Mouse (Mus musculus) fat pad, adult 2 months (tissue): ENCODE data around the gene Gprc5a.

Experiments used
- DNase-seq: peaks from one replicate; pipeline ENCODE4 v3.0.0-alpha.2; 2011; ENCODE audit warnings: low read depth, low spot score; ENCODE audit errors: extremely low read depth

Gene Gprc5a

GRCm38 (mm10) chr6:135070347-135070746 lies 4.9 kb downstream of the Gprc5a start:
- no peak for DNase-seq

DNA sequence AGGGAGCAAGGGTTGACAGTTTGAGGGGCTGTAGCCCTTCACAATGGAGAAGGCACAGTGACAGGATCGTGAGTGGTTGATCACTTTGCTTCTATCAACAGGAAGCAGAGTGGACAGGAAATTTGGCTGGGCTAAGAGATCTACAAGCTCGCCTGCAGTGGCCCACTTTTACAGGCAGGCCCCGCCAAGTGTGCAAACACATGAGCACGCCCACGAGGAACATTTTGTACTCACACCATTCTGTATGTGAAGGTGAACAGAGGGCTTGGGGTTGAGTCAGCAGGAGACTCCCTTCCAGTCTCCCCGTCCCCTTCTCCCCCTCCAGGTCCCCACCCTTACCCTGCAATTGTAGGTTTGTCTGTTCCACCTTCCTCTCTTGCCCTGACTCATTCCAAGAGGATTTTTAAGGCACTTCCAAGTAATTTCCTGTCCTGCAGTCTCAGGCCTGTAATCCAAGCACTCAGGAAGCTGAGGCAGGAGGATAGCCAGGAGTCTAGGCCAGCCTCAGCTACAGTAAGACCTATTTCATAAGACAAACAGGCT lies 9.0 kb downstream of the Gprc5a start:
- DNase-seq = no peak

DNA sequence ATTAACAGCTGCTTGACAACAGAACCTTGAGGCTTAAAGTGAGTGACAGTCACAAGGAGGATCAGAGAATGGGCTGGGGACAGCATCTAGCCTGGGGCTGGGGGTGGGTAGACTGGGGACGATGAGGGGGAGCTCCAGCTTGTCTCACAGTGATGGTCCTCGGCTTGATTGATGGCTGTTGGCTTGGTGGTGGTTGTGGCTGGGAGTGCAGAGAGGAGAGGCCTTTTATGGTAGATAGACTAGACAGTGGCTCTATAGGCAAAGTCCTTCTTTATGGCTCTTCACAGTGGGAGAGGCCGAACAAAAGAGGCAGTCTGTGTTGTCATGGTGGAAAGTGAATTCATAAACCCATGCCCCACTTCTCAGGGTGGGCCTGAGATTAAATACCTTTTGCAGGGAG lies 10.8 kb downstream of the Gprc5a start:
- DNase-seq = no peak

DNA sequence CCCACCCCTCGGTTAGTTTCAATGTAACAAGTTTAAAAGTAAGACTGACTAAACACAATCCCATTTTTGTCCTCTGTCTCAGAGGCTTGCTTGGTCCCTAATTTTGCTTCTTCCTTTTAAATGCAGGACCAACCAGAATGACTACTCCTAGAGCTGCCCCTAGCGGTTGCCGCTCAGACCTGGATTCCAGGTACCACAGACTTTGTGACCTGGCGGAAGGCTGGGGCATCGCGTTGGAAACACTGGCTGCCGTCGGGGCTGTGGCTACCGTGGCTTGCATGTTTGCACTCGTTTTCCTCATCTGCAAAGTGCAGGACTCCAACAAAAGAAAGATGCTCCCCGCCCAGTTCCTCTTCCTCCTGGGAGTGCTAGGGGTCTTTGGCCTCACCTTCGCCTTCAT lies 13.0 kb downstream of the Gprc5a start:
- DNase-seq = no peak

DNA sequence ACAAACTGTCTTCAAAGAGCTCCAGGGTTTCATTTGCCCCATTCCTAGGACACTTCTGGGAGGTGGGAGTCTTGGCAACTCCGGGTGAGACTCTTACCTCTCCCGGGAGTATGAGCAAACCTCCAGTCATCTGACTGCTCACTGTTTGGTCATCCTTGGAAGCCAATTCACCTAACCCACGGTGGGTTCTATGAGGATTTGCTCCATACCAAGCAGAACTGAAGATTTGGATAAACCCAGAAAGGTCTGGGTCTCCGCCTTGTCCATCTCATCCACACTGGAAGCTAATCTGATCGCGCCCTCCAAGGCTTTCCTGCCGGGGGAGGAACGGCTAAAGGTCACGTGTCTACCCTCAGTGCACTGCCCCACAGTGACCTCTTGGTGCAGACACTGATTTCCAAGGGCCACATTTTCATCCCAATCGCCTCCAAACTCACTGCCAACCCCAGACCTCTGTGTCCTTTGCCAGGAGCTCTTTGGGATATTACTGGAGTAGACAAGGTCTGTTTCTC lies 18.6 kb downstream of the Gprc5a start:
- DNase-seq = no peak

DNA sequence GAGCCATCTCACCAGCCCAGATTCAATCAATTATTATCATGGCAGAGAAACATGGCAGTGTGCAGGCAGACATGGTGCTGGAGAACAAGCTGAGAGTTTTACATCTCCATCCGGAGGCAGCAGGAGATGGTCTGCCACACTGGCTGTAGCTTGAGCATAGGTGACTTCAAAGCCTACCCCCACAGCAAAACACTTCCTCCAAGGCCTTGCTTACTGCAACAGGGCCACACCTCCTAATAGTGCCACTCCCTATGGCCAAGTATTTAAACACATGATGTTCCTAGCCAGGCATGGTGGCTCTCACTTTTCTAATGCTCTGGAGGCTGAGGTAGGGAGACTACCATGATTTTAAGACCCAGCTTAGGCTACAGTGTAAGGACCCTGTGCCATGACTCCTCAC lies 20.3 kb downstream of the Gprc5a start:
- DNase-seq = no peak

DNA sequence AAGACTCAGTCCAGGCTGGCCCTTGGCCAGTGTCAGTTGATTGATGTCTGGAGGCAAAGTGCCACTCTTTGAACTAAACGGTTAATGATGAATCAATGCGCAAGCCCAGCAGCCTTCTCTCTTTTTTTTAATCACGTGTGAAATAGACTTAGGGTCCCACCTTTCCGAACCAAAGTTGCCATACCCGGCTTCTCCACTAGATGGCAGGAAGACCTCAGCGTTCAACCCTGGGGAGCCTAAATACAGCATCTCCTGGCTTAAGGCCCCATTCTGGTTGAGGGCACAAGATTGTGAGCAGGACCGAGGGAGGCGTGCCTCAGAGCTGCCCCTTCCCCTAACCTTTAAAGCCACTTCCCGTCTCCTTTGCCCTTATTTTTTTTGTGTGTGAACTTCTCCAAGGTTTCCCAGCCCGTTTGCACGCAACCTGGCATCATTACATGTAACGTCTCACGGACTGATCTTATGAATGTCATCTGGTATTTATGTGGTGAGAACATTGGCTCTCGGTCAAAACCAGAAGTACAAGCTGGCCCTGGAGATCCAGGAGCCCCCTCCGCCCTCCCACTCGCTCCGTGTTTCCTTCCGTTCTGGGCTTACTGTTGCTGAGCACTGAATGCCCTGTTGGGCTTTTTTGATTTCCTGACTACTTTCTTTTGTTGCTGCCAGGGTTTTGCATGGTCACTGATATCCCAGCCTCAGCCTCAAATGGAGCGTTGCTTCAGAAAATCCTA lies 22.4 kb downstream of the Gprc5a start:
- no peak for DNase-seq

DNA sequence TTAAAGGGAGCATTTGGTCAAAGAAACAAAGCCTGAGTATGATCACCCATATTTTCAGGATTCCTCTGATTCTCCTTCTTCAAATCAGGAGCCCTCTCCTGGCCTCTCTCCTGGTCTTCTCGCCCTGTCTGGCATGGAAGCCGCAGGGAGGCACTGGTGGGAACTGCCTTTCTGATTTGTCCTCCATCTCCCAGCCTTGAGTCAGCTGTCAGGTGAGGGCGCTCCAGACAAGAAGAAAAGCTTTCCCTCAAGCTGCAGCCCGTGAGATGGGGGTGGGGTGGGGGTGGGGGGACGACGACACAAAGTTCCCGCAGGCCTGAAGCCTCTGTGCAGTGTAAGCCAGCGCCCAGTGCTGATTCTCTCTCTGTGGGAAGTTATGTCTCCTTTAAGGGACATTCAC lies 24.3 kb downstream of the Gprc5a start:
- DNase-seq = no peak

DNA sequence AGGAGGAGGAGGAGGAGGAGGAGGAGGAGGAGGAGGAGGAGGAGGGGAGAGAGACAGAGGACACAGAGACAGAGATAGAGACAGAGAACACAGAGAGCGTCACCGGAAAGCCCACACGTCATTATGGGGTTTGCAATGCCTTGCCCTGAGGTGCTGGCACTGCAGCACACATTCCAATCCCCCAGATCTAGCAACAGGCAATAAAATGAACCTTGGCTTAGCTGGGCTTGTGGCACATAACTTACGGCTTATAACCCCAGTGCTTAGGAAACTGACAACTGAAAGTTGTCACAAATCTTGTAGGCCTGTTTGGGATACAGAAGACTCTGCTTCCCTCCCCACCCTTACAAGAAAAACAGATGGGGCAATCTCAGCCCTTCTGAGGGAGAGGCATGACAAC lies 25.2 kb downstream of the Gprc5a start:
- DNase-seq = peak; percentile 68

DNA sequence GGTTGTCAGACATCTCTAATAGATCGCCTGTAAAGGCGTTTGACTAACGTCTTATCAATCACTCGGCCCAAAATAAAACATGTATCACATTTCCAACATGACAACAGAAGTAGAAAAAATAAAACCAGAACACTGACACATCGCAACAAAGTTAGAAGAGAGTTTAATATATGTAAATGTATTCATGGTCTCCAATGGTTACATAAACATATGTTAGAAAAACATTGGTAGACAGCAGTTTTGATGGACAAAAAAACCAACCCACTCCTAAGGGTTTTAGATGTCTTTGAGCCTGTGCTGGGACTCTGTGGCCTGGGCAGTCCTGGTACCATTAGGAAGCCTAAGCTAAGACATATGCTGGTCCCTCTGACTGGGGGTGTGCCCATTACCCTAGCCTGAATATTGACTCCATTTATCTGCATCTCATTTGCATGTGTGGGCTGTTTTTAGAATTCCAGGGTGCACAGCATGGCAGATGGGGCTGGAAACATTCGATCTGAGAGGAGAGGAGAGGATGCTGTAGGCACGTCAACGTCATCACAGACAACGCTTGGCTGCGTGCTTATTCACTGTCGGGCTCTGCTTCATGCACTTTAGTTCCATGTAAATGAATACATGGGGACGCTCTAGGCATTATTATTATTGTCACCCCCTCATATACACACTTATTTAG lies 27.5 kb downstream of the Gprc5a start:
- DNase-seq = no peak

GRCm38 (mm10) chr6:135100787-135101472 lies 35.5 kb downstream of the Gprc5a start:
- no peak for DNase-seq

DNA sequence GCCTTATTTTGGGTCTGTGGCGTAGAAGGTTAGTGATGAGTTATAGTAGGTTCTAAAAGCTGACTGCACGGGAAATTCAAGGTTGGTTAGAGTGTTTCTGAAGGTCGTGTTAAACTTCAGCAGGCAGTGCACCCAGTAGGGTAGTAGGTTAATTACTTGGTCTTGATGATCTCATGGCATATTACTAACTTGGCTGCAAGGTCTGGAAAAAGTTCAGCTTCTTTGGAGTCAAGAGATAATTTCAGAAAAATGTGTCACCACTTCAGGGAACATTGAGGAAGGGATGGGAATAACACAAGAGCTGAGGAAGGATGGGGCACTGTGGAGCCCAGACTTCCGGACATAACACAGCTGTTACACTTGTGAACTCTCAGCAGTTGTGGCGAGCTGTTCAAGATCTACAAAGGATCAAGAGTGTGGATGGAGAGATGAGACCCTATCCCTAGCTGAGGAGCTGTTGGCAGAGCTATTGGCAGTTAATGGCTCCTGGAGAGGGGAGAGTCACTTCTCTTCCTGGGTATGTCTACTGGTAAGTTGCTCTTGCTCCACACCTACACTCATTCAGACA lies 37.4 kb downstream of the Gprc5a start:
- DNase-seq = no peak

DNA sequence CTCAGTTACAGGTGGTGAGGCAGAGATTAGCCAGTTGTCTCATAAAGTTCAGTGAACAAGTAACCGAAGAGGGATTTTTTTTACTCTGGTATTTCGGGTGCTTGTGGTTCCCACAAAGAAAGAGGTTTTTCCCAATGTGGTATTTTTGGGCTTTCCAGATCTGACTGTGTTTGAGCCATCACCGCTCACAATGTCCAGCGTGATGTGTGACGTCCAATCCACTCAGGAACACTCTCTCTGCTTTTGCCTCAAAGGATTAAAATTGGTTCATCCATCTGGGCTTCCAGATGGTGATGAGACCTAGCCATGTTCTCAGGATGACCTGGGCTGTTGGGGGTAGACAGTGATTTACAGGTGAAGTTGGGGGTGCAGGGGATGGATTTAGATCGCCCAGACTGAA lies 41.6 kb downstream of the Gprc5a start:
- DNase-seq = no peak

GRCm38 (mm10) chr6:135112411-135113113 lies 47.1 kb downstream of the Gprc5a start:
- no peak for DNase-seq

DNA sequence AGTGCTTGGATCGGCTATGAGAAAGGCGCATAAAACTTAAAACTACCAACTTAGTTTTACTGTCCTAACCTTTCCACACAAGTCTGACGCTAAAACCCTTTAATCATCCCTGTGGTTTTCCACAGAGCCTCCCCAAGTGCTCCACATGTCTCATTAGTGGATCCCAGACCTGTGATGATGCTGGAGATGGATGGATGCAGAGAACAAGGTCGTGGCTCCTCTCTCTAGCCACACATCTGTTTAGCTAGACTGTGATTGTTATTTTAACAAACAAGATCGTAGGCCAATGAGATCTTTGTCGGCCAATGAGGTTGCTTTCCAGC lies 47.6 kb downstream of the Gprc5a start:
- no peak for DNase-seq

GRCm38 (mm10) chr6:135116479-135116878 lies 51.0 kb downstream of the Gprc5a start:
- DNase-seq = no peak

GRCm38 (mm10) chr6:135118183-135118582 lies 52.7 kb downstream of the Gprc5a start, which contains the start of gene Gprc5d:
Gene Gprc5d (minus strand): TSS chr6:135118283.
- DNase-seq = no peak

DNA sequence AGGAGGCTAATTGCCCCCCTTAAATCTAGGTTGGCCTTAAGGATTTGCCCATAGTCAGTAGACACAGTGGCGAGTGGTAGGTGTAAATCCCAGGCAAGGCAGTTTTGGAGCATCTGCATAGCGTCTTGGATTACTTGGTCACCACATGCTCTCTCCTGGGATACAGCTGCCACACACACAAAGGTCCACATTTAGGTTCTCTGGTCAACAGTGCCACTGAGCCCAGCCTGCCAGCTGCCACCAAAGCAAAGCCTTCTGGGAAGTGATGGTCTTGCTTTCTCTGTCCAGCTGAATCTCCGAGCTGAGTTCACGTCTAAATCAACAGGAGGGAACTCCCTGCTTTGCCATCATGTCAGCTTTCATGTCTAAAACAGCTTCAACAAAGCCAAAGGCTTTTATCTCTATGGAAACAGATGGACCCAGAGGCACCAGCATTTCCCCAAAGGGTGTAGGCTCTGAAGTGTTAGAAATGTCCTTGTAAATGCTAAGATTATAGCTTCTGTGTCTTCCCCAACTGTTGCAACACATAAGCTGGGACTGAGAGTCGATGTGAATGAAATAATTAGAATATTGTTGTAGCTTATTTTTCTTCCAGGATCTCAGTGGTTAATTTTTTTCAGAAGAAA lies 59.4 kb downstream of the Gprc5a start:
- no peak for DNase-seq

- DNase-seq = no peak
These were observed 67.6 kb downstream of the Gprc5a start for GRCm38 (mm10) chr6:135133086-135133485.

GRCm38 (mm10) chr6:135133486-135133885 lies 68.0 kb downstream of the Gprc5a start:
- DNase-seq = no peak
